ENCODE assay signal across 1 mouse cellular context in genomic region chr17:56182975-56183657, GRCm38 (mm10).
TF ChIP-seq lines count a peak whose summit lies in the region.

No protein-coding gene starts in this region.

TF ChIP-seq in MEL, 35 proteins besides CTCF, POLR2A, EP300 and RAD21:
- TF ChIP-seq MAX (IDR thresholded peaks at IDR 0.05; ENCODE audit: low read length) (peak; percentile 64), TBP (IDR thresholded peaks at IDR 0.05; ENCODE audit: low read depth, low read length) (no peak), MXI1 (IDR thresholded peaks at IDR 0.05; ENCODE audit: low read depth, low read length) (peak; percentile 90), MAFK (IDR thresholded peaks at IDR 0.05; ENCODE audit: borderline replicate concordance, low read depth, low read length) (no peak), NELFE (IDR thresholded peaks at IDR 0.05; ENCODE audit: low read depth, low read length) (peak; percentile 38), USF2 (IDR thresholded peaks at IDR 0.05; ENCODE audit: borderline replicate concordance in 1 of 2, insufficient read depth in 1 of 2, low read depth in 1 of 2, low read length in 2 of 2) (no peak), GATA1 (IDR thresholded peaks at IDR 0.05; ENCODE audit: low read depth, low read length) (no peak), JUND (IDR thresholded peaks at IDR 0.05; ENCODE audit: low read depth, low read length) (no peak), MYC (IDR thresholded peaks at IDR 0.05; ENCODE audit: low read depth, low read length) (peak; percentile 88), CHD1 (IDR thresholded peaks at IDR 0.05; ENCODE audit: low read depth, low read length) (0 out of 2 replicates have a peak, but pooled peaks have one; percentile 12), ETS1 (IDR thresholded peaks at IDR 0.05; ENCODE audit: low read depth, low read length) (no peak), MEF2A (IDR thresholded peaks at IDR 0.05; ENCODE audit: extremely low read depth, insufficient replicate concordance, low read depth, low read length, poor library complexity, severe bottlenecking) (no peak), ZKSCAN1 (IDR thresholded peaks at IDR 0.05; ENCODE audit: low read depth, low read length) (no peak), BHLHE40 (IDR thresholded peaks at IDR 0.05; ENCODE audit: borderline replicate concordance, low read depth, low read length) (no peak)
TF ChIP-seq in MEL: peak in this region for 5.
